Mouse (Mus musculus) CD4-positive, CD25-positive, alpha-beta regulatory T cell, adult 2 months (primary cell): Measurements from ENCODE around the gene Cdk4.

Source experiments
- DNase-seq: peaks from one replicate; pipeline ENCODE4 v3.0.0-alpha.2; 2012; ENCODE audit warnings: low read depth, low spot score

Cdk4 gene

DNA sequence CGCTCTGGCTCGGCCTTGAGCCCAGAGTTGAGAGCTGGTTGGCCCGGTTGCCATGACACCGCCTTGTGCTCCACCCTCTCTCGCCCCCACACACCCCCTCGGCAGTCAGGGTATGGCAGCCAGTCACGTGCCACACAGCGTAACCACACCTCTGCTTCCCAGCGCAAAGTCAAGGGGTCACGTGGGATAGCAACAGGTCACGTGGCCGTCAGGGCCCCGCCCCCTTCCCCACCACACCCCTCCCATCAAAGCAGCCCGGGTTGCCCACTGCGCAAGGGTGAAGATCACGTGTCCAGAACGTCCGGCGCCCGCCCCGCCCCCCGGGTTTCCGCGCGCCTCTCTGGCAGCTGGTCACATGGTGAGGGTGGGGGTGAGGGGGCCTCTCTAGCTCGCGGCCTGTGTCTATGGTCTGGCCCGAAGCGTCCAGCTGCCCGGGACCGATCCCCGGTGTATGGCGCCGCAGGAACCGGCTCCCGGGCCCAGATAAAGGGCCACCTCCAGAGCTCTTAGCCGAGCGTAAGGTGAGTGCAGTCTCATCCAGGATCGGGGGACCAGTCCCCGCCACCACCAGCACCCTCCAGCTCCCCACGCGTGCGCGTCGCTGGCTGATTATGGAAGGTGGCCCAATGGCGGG is at the start of gene Cdk4:
Gene Cdk4 (plus strand): TSS at position 296 of the 634 bp plus-strand sequence.
- peak; percentile 99 for DNase-seq

DNA sequence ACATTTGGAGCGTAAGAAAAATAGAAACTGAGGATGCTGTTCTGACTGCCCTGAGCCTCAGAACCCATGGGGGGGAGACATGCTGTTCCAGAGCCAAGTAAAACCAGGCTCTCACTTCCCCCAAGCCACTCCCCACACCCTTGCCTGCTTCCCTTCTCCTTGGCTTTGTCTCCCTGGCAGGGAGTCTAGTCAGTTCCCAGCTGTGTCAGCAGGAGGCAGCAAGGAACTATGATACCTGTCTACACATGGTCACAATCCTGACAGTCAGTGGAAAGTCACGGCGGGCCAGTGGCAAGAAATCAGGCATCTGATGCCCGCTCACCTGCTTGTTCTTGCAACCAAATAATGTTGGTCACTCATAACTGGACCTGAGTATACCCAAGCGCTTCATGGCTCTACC is 46.8 kb upstream of the Cdk4 start:
- DNase-seq = no peak

DNA sequence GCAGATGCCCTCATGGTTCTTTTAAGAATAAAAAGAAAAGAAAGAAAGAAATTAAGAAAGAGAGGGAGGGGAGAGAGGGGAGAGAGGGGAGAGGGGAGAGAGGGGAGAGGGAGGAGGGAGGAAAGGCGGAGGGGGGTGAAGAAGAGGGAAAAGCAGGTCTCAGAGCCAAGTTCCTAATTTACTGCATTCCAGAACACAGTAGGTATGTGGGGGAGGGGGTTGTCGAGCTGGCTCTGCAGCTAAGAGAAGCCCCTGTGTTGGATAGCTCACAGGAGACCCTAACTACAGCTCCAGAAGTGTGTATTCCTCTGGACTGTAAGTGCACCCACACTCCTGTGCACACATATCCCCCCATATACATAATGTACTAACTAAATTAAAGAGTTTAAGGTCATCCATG is 46.3 kb upstream of the Cdk4 start:
- no peak for DNase-seq

DNA sequence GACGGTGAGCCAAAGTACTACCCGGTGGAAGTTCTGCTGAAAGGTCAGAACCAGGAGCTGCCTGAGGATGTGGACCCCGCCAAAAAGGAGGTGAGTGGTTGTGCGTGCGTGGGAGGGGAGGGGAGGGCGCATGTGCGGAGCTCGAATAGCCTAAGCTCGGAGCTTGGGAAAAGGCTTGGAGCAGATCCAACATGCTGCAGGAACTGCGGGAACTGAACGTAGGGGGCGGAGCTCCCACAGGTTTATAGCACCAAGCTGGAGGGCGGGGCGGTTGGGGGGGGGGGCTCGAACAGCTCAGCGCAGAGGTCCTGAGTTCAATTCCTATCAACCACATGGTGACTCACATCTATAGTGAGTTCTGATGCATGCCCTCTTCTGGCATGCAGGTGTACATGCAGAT is 44.9 kb upstream of the Cdk4 start:
- DNase-seq = no peak

DNA sequence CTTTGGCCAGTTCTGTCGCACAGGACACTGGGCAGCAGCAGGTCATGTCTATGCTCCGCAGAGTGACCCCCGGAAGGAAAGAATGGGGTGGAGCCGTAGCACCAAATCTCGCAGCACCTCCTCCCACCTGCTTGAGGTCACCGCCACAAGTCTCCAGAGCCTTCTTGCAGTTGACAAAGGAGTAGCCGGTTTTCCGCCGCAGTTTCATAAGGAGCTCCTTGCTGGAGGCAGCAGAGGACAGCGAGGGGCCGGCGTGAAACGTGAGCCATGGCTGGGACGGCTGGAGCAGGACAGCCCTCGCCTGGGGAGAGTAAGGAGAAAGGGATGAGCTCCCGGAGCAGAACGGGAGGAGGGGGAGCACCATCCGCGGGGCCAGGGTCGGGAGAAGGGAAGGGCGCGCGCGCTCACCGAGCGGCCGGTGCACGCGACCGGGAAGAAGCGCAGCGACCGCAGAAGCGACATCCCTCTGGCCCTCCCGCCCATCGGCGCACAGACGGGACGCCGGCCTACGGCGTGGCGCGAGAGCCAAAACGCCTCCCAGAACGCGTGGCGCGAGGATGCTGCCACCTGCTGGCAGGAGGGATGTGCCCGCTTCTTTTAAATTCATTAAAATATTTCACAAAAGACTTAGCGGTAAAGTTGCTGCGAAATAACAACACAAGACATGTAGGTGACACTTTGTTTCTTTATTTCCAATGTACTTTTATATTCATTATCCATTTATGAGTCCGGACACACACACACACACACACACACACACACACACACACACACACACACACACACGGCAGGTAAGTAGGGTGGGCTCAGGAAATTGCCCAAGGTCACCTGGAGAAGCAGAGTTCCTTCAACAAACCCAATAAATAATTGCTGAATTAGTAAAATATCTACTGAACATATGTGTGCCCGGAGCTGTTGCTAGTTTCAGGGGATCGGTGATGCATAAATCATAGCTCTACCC is 32.7 kb upstream of the Cdk4 start, which contains the start of gene Tsfm:
Gene Tsfm (minus strand): TSS at position 505 of the 961 bp plus-strand sequence.
- peak; percentile 94 for DNase-seq

DNA sequence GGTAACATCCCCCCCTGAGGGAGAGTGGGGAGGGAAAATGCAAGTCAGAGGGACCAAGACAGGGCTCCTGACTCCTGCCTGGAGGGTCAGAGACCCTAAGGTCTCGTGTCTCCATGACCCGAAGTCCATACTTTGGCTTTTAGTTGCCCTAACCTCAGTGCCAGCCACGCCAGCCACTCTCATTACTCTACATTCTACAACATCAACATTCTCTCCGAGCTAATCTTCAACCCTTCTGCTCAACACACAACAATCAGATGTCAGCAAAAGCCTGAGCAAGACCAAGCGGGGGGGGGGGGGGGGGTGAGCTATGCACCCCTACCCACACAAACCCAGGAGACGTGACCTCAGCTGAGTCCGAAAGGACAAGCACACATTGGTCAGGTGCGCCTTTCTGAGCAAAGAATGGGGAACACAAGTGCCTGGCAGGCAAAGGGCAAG is 30.0 kb upstream of the Cdk4 start:
- DNase-seq = no peak

DNA sequence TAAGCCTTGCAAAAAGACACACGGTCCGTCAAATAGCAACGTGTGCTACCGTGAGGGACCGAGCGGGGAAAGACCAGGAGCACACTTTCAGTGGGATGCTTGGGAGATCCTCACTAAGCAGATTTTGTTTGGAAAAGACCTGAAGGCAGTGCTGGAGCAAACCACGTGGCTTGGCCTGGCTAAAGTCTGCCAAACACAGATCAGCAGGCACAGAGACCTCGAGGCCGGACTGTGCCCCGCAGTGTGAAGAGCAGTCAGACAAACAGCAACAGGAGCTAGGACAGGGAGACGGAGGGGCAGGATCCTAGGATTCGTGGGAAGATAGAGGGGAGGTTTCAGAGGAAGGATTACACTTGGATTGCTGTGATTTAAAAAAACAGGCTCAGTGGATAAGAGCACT is 27.1 kb upstream of the Cdk4 start:
- no peak for DNase-seq

DNA sequence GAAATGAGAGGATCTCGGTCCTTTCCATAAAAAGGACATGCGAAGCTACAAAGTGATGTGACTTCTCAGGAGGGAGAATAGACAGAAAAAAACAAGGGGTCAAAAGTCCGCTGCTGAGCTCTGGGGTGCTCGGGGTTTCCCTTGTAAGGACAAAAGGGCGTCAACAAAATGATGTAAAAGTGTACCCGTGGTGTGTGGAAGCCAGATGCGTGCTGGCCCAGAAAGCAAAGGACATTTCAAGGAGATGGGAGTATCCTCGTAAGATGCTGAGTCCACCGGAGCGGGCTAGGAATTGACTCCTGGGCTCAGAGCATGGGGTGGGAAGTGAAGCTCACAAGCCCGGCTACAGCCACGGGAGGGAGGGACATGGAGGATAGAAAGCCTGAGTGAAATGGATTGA is 25.7 kb upstream of the Cdk4 start:
- DNase-seq = no peak

DNA sequence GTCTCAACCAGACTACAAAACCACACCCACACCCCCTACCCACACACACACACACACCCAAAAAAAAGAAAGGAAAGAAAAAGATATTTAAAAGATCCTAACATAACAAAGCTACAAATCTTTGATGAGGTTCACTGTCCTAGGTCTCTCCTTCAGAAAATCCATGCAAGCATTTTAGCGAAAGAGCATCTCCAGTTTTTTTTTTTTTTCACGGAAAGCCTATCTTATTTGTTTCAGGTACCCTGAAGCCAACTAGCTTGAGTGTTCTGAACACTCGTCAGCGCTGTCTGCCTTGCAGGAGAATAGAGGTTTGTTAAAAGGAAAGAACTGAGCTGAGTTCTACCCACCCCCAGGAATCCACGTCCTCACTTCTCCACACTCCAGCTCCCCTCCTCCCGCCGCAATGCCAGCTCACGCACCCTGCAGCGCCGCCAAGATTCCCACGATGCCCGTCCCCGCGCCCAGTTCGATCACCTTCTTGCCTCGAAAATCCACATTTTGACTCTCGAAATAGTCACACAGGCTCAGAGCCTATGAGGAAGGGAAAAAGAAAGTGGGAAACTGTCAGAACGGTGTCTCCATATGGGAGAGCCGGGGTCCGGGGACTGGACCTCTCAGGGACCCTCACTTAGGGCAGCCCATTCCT is 22.6 kb upstream of the Cdk4 start:
- DNase-seq = peak; percentile 29

DNA sequence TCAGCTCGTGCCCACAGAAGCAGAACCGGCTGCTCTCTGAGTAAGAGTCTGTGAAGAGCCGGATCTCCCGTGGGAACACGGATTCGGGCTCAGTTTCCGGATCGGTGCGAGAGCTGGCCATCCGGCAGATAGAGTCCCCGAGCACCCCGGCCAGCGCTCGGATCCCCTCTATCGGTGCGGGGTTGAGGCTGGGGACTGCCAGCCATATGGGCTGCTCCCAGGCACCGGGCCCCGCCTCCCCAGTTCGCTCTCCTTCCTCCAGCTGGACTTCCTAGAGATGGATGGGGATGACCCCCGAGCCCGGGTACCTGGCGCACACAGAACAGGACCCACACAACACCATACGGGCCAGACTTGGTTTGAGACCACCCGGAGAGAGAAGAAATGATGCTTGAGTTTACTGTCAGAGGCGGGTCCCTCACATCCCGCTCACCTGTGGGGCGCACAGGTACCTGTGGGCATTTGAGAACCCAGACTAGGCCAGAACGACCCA is 22.0 kb upstream of the Cdk4 start, which contains the start of the genes Mettl1 and Eef1akmt3:
Gene Mettl1 (plus strand): TSS at position 141 of the 493 bp plus-strand sequence.
Gene Eef1akmt3 (minus strand): TSS at position 240 of the 493 bp plus-strand sequence.
- DNase-seq = peak; percentile 34

DNA sequence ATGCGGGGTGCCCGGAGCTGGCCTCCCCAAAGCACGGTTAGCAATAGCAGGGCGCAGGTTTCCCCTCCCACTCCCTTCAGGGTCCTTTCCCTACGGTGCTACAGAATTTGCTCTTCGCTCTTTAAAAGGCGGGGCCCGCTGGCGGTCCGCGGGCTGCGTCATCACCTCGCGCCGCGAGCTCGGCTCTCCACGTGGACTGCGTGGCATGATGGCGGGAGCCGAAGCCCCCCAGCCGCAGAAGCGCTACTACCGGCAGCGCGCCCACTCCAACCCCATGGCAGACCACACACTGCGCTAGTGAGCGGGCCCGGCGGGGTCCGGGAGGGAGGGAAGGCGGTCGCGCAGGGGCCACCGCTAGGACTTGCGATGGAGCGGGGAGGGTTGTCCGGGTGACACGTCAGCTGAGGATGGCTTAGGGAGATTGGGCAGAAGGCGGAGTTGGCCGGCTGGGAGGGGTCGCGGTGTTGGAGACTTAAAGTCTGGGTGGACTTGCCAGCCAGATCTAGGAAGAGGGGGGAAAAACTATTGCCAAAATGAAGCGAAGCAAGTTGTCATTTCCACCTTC is 21.5 kb upstream of the Cdk4 start:
- DNase-seq = peak; percentile 92

DNA sequence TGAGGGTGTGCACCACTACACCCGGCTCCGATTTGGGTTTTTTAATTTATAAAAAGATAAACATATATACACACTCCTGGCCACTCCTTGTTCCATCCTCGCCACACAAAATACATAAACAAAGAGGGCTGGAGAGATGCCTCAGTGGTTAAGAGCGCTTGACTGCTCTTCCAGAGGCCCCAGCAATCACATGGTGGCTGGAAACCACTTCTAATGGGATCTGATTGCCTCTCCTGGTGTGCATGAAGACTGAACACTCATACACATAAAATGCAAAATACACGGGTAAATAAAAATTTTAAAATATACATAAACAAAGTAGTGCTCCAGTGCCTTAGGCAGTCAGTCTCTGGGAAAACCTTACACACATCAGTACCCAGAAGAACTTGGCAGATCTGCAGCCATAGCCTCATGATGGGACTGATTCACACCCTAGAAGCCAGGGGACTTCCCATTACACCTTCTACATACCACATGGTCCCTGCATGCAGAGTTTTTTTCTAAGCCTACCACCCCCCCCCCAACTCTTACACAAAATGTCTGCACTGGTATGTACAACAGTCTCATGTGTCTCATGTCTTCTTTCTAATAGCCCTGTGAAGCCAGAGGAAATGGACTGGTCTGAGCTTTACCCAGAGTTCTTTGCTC is 20.7 kb upstream of the Cdk4 start:
- no peak for DNase-seq

DNA sequence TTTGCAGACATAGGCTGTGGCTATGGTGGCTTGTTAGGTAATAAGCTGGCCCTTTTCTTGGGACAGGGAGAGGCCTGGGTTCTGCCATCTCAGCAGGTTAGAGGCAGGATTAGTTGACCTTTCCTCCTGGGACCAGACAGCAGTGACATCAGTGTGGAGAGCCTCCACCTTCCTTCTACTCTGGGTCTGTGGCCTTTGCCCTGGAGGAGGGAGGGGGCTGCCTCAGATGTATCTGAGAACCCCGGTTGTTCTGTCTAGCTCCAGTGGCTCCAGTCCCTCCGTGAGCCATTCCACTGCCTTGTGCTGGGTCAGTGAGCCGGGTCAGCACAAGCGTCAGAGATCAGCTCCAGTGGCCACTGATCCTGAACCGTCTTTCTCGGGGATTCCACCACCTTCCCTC is 20.1 kb upstream of the Cdk4 start:
- no peak for DNase-seq

DNA sequence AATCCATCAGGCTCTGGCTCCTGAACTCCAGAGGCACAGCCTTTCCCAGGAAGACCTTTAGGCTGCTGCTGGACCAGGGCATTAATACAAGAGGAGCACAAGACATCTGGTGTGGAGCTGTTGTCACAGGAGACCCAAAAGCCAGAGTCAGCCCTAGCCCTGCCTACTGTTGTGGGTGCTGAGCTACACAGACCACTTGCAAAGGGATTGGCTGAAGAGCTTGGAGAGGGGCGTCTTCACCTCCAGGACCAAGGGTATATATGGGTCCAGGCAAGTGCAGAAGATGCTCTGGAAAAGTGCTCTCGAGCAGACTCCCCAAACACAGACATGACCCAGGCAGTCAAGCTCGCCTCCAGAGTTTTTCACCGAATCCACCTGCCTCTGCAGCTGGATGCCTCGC is 15.4 kb upstream of the Cdk4 start, which contains the start of gene Cyp27b1:
Gene Cyp27b1 (plus strand): TSS at position 297 of the 400 bp plus-strand sequence.
- no peak for DNase-seq

DNA sequence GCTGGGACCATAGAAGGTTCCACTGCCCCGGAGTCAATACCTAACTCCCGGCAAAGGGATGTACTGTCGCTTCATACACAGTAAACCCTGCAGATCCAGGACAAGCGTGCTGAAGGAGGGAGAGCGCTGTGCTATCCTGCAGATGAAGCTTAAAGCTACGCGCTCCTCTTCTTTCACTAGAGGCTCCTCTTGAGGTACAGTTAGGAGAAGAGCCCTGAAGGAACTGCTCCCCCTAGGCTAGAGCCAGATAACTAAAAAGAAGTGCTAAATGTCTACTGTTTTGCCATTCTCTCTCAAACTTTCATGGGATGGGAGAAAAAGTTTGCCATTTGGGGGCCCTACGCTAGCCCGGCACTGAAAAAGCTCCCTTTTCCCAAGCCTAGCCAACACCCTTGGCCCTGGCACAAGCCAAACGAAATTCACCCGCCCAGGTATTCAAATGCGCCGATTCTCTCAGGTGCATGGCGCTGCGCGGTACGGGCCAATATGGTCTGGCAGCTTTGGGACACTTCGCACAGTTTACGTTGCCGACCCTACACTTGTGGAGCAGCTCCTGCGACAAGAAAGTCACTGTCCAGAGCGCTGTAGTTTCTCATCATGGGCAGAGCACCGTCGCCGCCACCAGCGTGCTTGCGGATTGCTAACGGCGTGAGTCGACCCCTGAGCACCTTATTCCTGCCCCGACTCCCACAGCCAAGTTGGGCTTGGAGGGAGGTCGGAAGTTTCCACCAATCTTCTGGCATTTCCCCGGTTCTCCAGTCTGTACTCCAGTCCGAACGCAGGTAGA is 14.5 kb upstream of the Cdk4 start:
- peak; percentile 34 for DNase-seq

DNA sequence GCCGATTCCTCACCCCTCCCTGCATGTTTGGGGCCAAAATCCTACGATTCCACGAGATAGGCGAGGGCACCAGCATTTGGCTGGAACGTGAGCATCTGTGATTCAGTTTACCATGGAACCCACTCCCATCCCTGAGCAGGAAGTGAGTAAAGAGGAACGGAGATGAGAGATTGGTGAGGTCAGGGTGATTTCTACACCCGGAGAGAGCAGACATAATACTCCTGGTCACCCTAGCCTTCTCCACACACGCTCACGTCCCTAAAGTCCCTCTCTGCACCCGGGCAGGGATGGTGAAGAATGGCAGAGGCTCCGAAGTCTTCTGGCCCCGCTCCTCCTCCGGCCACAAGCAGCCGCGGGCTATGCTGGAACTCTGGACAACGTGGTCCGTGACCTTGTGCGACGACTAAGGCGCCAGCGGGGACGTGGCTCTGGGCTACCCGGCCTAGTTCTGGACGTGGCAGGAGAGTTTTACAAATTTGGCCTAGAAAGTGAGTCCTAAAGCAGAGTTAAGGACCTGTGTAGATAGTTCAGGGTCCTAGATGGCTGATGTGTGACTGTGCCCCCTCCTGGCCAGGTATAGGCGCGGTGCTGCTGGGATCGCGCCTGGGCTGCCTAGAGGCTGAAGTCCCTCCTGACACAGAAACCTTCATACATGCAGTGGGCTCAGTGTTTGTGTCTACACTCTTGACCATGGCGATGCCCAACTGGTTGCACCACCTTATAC is 13.8 kb upstream of the Cdk4 start:
- peak; percentile 65 for DNase-seq

DNA sequence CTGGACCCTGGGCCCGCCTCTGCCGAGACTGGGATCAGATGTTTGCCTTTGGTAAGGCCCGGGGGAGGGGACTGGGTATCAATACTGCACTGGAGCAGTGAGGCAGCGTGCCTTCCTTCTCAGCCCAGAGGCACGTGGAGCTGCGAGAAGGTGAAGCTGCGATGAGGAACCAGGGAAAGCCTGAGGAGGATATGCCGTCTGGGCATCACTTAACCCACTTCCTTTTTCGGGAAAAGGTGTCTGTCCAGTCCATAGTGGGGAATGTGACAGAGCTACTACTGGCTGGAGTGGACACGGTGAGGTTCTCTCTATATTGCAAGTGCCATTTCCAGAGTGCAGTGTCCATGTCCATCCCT is 13.2 kb upstream of the Cdk4 start:
- no peak for DNase-seq

DNA sequence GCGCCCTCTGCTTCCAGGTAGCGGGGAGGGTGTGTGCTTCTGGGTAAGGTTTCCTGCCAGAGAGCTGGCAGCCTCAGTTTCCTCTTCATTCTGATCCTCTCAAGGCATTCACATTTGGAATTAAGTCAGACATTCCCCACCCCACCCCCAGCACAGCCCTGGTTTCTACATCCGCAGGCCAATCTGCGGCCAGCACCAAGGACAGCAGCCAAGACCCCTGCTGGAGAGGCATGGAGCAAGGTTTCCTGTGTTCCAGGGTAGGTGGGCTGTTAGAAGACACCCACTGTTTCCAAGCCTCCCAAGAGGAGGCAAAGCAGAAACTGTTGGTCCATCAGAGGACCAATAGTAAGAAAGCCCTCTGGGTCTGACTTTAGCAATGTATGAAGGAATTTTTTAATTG is 8.7 kb upstream of the Cdk4 start:
- DNase-seq = no peak

DNA sequence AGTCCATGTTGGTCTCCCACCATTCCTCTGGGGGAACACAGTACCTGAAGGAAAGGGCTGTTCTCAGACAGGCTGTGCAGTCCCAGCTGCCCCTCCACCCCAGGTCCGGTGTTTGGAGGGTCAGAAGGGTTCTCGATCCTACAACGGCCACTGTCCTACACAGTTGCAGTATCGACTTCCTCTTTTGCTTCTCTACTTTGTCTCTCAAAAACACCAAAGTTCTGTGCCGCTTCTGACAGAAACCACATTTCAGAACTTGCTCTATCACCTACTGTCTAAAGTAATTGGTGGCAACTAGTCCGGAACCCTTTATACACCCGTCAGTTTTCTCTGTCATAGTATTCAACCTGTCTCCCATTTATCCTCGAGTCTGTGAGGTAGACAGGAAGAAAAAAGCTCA is 7.9 kb upstream of the Cdk4 start:
- DNase-seq = no peak

DNA sequence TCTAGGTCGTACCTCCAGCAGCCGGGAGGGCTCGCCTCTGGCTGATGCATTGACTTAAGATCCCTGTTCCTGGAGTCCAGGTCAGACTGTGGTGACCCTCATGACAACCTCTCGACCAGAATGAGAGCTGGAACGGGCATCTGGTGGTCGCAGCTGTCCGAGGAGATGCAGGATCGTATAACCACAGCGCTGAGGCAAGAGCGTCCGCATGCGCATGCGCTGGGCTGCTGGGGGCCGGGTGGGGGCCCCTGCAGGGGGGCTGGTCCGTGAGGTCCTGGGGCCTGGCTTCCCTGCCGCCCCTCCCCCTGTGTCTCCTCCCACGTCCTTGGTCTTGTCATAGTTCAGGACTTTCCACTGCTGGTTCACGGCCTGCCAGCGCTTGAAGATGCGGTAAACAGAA is 6.8 kb upstream of the Cdk4 start:
- DNase-seq = no peak
